Mouse (Mus musculus) bone marrow, adult 2 months (tissue): ENCODE results near the gene Gpatch1. TPM values are rescaled to one million over a fixed set of nuclear protein-coding genes. Genes with fewer than 3 reads are reported as not detected.
"Not testable (repeated sequence)": the region's sequence is repeated elsewhere in the genome, so short reads cannot be mapped to it uniquely, and the experiment has no call there.

Experiments
- H3K27ac ChIP-seq: fragments of 200-500 bp; 2 replicates; pipeline ENCODE4 v1.5.1; 2012; ENCODE audit warnings: low read depth, mild to moderate bottlenecking, control low read depth, inconsistent platforms, low read length; ENCODE audit not compliant: control insufficient read depth, poor library complexity, insufficient read depth
- H3K4me1 ChIP-seq: fragments of 200-500 bp; 2 replicates; pipeline ENCODE4 v1.6.1; 2011; ENCODE audit warnings: low read length; ENCODE audit not compliant: control insufficient read depth, insufficient read depth
- H3K4me3 ChIP-seq: fragments of 200-500 bp; replicated peaks from 2 replicates; pipeline ENCODE3; 2011; ENCODE audit warnings: mild to moderate bottlenecking, low read depth, low read length, control low read depth; ENCODE audit not compliant: control insufficient read depth
- CTCF ChIP-seq: fragments of 200-500 bp; IDR thresholded peaks from 2 replicates; pipeline ENCODE4 v1.5.1; 2011; ENCODE audit warnings: low read length, control low read depth; ENCODE audit not compliant: control insufficient read depth, insufficient read depth
- POLR2A ChIP-seq: fragments of 200-500 bp; IDR thresholded peaks from 2 replicates; pipeline ENCODE4 v1.6.1; 2011; ENCODE audit warnings: low read depth, mild to moderate bottlenecking, control low read depth, low read length, borderline replicate concordance; ENCODE audit not compliant: control insufficient read depth
- WGBS: fragments of 180-500 bp; shearing (Covaris S2); methylation state at CpG from one replicate; pipeline ENCODE4 v1.1.7; 2018; 5-methylcytosine and 5-hydroxymethylcytosine counted together
- polyA plus RNA-seq: library from polyadenylated mRNA; stranded (reverse); fragments of >200 nt; gene quantifications from 2 replicates; pipeline ENCODE4 v1.2.4, GENCODE M21; 2011; ENCODE audit warnings: low replicate concordance; ENCODE audit not compliant: missing spikeins, insufficient read depth, insufficient read length

Gene Gpatch1
- polyA plus RNA-seq, 1 experiment: 7.1 TPM

GRCm38 (mm10) chr7:35333692-35334526 lies 15.7 kb upstream of the Gpatch1 start, which contains the start of gene Rhpn2:
Rhpn2 (plus strand) TSS chr7:35334170.
- peak within 1 kb of the TSS; percentile 60 for H3K4me3 ChIP-seq
- H3K4me1 ChIP-seq: peaks cover 3% of the 10 kb centered on the region
- no peak within 1 kb of the TSS for H3K27ac ChIP-seq
- TF ChIP-seq POLR2A: peak; percentile 28; the same call in 1 of the 2 replicates
- no peak for TF ChIP-seq CTCF
- WGBS: under 1% methylated on average over 52 of the region's 52 CpGs

- Histone ChIP-seq H3K27ac (no peak overlapping the region), H3K4me3 (peak overlapping the region; percentile 46), H3K4me1 (peaks cover 3% of the 10 kb centered on the region)
- WGBS: under 1% methylated on average over 19 of the region's 19 CpGs
- TF ChIP-seq CTCF: no peak
- no peak for TF ChIP-seq POLR2A
These were observed 15.0 kb upstream of the Gpatch1 start for GRCm38 (mm10) chr7:35333231-35333651.

- Histone ChIP-seq H3K4me3 (no peak overlapping the region), H3K27ac (no peak overlapping the region), H3K4me1 (peaks cover 3% of the 10 kb centered on the region)
- 59% methylated on average over 3 of the region's 3 CpGs for WGBS
- no peak for TF ChIP-seq CTCF
These were observed 13.3 kb upstream of the Gpatch1 start for GRCm38 (mm10) chr7:35331590-35331989.

- Histone ChIP-seq H3K27ac (no peak overlapping the region), H3K4me3 (no peak overlapping the region), H3K4me1 (no peaks in the 10 kb centered on the region)
- 9% methylated on average over 11 of the region's 13 CpGs for WGBS
- TF ChIP-seq POLR2A (no peak), CTCF (no peak)
These were observed 4.6 kb upstream of the Gpatch1 start for GRCm38 (mm10) chr7:35322732-35323420.

GRCm38 (mm10) chr7:35322161-35322560 lies 3.9 kb upstream of the Gpatch1 start:
- peaks cover 2% of the 10 kb centered on the region for H3K4me1 ChIP-seq
- WGBS: 66% methylated on average over 3 of the region's 3 CpGs
- no peak for TF ChIP-seq CTCF
- no peak for TF ChIP-seq POLR2A
- no peak overlapping the region for H3K4me3 ChIP-seq
- H3K27ac ChIP-seq: no peak overlapping the region

- Histone ChIP-seq H3K4me3 (no peak overlapping the region), H3K27ac (no peak overlapping the region), H3K4me1 (peaks cover 2% of the 10 kb centered on the region)
- no peak for TF ChIP-seq POLR2A
- TF ChIP-seq CTCF: no peak
- 60% methylated on average over 4 of the region's 4 CpGs for WGBS
These were observed 1.5 kb upstream of the Gpatch1 start for GRCm38 (mm10) chr7:35319755-35320154.

- H3K27ac ChIP-seq, H3K4me1 ChIP-seq, H3K4me3 ChIP-seq: not testable (repeated sequence)
- 37% methylated on average over 3 of the region's 3 CpGs for WGBS
These were observed 981 bp upstream of the Gpatch1 start for GRCm38 (mm10) chr7:35319221-35319620.

GRCm38 (mm10) chr7:35314156-35314555 lies 4.1 kb downstream of the Gpatch1 start:
- H3K4me1 ChIP-seq: peaks cover 2% of the 10 kb centered on the region
- no peak overlapping the region for H3K27ac ChIP-seq
- TF ChIP-seq POLR2A (no peak), CTCF (no peak)
- no peak overlapping the region for H3K4me3 ChIP-seq

- WGBS: 84% methylated on average over 3 of the region's 3 CpGs
- Histone ChIP-seq H3K4me1 (no peaks in the 10 kb centered on the region), H3K4me3 (no peak overlapping the region), H3K27ac (no peak overlapping the region)
- no peak for TF ChIP-seq POLR2A
These were observed 7.0 kb downstream of the Gpatch1 start for GRCm38 (mm10) chr7:35311214-35311613.
